Mouse (Mus musculus): Measurements from ENCODE around the gene Ncor2. TPM values are rescaled to one million over a fixed set of nuclear protein-coding genes. Genes with fewer than 3 reads are reported as not detected.

Ncor2 gene
- total RNA-seq, 2 experiments from 2014 or later: 67.8 to 89.5 TPM

- intact Hi-C loops (cut with DNase I): loop anchor here (5.0 kb wide), 1 partner anchor 43 kb away; no protein-coding TSS in a partner anchor
These were observed 98.7 kb downstream of the Ncor2 start for GRCm38 (mm10) chr5:125080352-125080751.

GRCm38 (mm10) chr5:125078220-125078619 is 100.8 kb downstream of the Ncor2 start:
- DNase-seq (ENCODE audit: low spot score): no peak
- intact Hi-C loops (cut with DNase I): no loop called here

More at GRCm38 (mm10) chr5:125080352-125080751, 98.7 kb downstream of the Ncor2 start:
- no peak for DNase-seq (ENCODE audit: low spot score)

- DNase-seq (ENCODE audit: low spot score): no peak
These were observed 102.8 kb downstream of the Ncor2 start for GRCm38 (mm10) chr5:125076183-125076582.

DNA sequence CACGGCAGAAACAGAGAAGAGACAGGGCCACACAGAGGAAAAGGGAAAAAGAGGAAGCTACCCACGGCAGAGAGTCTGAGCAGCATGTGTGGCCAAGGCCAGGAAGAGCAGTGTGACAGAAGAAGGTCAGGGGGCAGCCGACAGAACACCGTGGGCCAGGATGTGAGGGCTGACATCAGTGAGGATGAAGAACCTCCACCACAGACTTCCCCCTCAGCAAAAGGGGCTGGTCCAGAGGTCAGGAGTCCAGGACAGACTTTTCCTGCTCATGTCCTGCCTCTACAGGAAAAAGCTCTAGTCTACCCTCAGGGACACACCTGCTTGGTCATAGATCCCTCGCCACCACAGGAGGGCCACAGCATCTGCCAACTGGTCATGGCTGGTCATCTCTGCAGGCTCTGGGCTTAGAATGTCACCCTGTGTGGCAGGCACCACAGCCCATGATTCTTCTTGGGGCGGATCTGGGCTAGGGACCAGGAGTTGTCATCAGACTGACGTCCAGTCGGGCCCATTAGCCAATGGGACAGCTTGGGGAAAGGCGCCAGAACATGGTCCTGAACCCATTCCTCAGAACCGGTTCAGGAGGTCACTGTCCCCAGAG is 104.3 kb downstream of the Ncor2 start:
- intact Hi-C loops (cut with DNase I): no loop called here
- no peak for DNase-seq (ENCODE audit: low spot score)

More at GRCm38 (mm10) chr5:125076183-125076582, 102.8 kb downstream of the Ncor2 start:
- intact Hi-C loops (cut with DNase I): no loop called here

DNA sequence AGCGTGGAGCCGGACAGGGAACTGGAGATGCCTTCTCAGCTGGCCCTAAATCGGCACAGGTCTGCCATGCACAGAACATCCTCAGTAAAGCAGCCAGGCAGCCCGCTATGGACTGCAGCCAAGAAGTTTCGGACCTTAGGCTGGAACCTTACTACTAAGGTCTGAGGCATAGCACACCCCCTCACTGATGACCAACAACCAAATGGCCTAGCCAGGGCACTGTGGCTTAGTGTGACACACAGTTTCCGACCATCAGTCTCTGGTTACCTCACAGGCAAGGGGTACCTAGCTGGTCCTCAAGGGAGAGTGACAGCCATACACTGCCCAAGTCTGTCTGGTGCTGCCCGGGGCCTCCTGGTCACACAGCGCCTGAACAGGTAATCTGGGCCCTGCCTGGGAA is 105.1 kb downstream of the Ncor2 start:
- no peak for DNase-seq (ENCODE audit: low spot score)
- intact Hi-C loops (cut with DNase I): no loop called here

- DNase-seq (ENCODE audit: low spot score): no peak
- intact Hi-C loops (cut with DNase I): no loop called here
These were observed 105.7 kb downstream of the Ncor2 start for GRCm38 (mm10) chr5:125073335-125073734.

DNA sequence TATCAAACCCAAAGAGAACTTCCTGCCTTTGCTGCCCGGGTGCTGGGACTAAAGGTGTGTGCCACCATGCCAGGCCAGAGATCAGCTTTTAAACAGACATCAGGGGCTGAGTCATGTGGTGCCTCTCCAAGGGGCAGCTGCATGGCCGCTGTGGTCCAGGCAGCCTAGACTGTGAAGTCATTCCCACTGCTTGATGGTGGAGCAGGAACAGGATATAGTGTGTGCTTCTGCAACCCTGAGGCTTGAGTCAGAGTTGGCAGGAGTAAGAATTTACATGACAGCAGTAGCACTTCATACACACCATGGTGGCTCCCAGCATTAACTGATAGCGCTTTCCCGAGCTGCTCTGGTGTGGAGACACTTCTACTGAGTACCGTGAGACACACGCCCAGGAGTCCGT is 106.6 kb downstream of the Ncor2 start:
- intact Hi-C loops (cut with DNase I): no loop called here
- DNase-seq (ENCODE audit: low spot score): no peak

GRCm38 (mm10) chr5:125071919-125072318 is 107.1 kb downstream of the Ncor2 start:
- intact Hi-C loops (cut with DNase I): no loop called here
- no peak for DNase-seq (ENCODE audit: low spot score)

- intact Hi-C loops (cut with DNase I): no loop called here
- DNase-seq (ENCODE audit: low spot score): no peak
These were observed 108.6 kb downstream of the Ncor2 start for GRCm38 (mm10) chr5:125070399-125070798.

- intact Hi-C loops (cut with DNase I): loop anchor here (5.0 kb wide), 1 partner anchor 48 kb away; no protein-coding TSS in a partner anchor
- no peak for DNase-seq (ENCODE audit: low spot score)
These were observed 109.1 kb downstream of the Ncor2 start for GRCm38 (mm10) chr5:125069916-125070315.

- no peak for DNase-seq (ENCODE audit: low spot score)
- intact Hi-C loops (cut with DNase I): loop anchor here (5.0 kb wide), 1 partner anchor 47 kb away; no protein-coding TSS in a partner anchor
These were observed 109.6 kb downstream of the Ncor2 start for GRCm38 (mm10) chr5:125069426-125069825.

GRCm38 (mm10) chr5:125068371-125068951 is 110.6 kb downstream of the Ncor2 start:
- intact Hi-C loops (cut with DNase I): loop anchor here (5.0 kb wide), 1 partner anchor 46 kb away; no protein-coding TSS in a partner anchor
- no peak for DNase-seq (ENCODE audit: low spot score)

- intact Hi-C loops (cut with DNase I): loop anchor here (2.0 to 5.0 kb wide), 2 partner anchors 39 to 45 kb away; no protein-coding TSS in a partner anchor
- DNase-seq (ENCODE audit: low spot score): no peak
These were observed 111.3 kb downstream of the Ncor2 start for GRCm38 (mm10) chr5:125067673-125068072.

GRCm38 (mm10) chr5:125066479-125067471 is 112.2 kb downstream of the Ncor2 start:
- intact Hi-C loops (cut with DNase I): loop anchor here (2.0 to 5.0 kb wide), 2 partner anchors 40 to 44 kb away; no protein-coding TSS in a partner anchor
- DNase-seq (ENCODE audit: low spot score): peak; percentile 54

GRCm38 (mm10) chr5:125063015-125063414 is 116.0 kb downstream of the Ncor2 start:
- DNase-seq (ENCODE audit: low spot score): no peak
- intact Hi-C loops (cut with DNase I): no loop called here

DNA sequence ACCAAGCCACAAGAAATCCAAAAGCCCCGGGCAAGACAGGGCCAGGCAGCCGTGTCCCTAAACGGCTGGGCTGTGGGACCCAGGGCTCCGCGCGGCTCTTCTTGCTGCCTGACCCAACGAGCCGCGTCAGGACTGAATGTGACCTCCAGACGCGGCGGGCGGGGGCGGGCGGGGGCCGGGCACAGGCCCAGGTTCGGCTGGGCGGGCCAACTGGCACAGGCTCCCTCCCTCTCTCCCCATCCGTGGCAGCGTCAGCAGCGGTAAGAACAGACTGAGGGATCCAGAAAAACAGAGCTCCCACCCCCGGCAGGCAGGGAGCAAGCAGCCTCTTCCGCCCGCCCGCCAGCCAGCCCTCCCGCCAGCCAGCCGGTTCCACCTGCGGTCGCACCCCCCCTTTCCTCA is 120.8 kb downstream of the Ncor2 start:
- peak; percentile 72 for DNase-seq (ENCODE audit: low spot score)
- intact Hi-C loops (cut with DNase I): loop anchor here (2.0 to 5.0 kb wide), 2 partner anchors 25 to 209 kb away; no protein-coding TSS in a partner anchor

GRCm38 (mm10) chr5:125057555-125058266 is 121.3 kb downstream of the Ncor2 start:
- intact Hi-C loops (cut with DNase I): loop anchor here (2.0 to 5.0 kb wide), 2 partner anchors 25 to 210 kb away; no protein-coding TSS in a partner anchor
- peak; percentile 59 for DNase-seq (ENCODE audit: low spot score)

- DNase-seq (ENCODE audit: low spot score): peak; percentile 59
- intact Hi-C loops (cut with DNase I): loop anchor here (5.0 kb wide), 1 partner anchor 210 kb away; no protein-coding TSS in a partner anchor
These were observed 122.1 kb downstream of the Ncor2 start for GRCm38 (mm10) chr5:125056696-125057554.

Measured in heart, postnatal 25 days (tissue).